Comparison of ENCODE assay signal across 22 mouse cellular contexts in genomic region chr4:148378491-148378890, GRCm38 (mm10).
DNase-seq lines count a peak whose midpoint lies in the region; ATAC-seq and TF ChIP-seq lines count a peak whose summit lies in the region.
"Had no signal": no experiment of that assay in that cellular context is flagged by ENCODE, and none has a peak within 500 bp of the region (broad histone marks: within the 10 kb centered on the region; RNA-seq: fewer than 3 reads in every experiment).

No protein-coding gene starts in this region.

- H3K9ac ChIP-seq in forebrain, postnatal 0 days, result no peak overlapping the region
- H3K9ac ChIP-seq in forebrain, embryonic 13.5 days, result no peak overlapping the region
- H3K9ac ChIP-seq: embryonic facial prominence, embryonic 12.5 days; forebrain, embryonic 15.5 days; heart, embryonic 15.5 days had no signal

- H3K27me3 ChIP-seq in forebrain, postnatal 0 days (ENCODE audit: insufficient read depth, low read length), result no peaks in the 10 kb centered on the region
- H3K27me3 ChIP-seq in forebrain, embryonic 13.5 days, result no peaks in the 10 kb centered on the region
- no peaks in the 10 kb centered on the region for H3K27me3 ChIP-seq in testis, adult 2 months (ENCODE audit: control insufficient read depth, insufficient read depth, low read length)
- H3K27me3 ChIP-seq: forebrain, embryonic 15.5 days; heart, embryonic 15.5 days had no signal

- H3K27ac ChIP-seq in forebrain, postnatal 0 days (ENCODE audit: low read depth, low read length), result no peak overlapping the region
- no peak overlapping the region for H3K27ac ChIP-seq in forebrain, embryonic 13.5 days
- H3K27ac ChIP-seq in testis, adult 2 months (ENCODE audit: control insufficient read depth, insufficient read depth, low read depth, low read length), result no peak overlapping the region
- H3K27ac ChIP-seq: embryonic facial prominence, embryonic 12.5 days; forebrain, embryonic 15.5 days; heart, adult 2 months; heart, embryonic 15.5 days had no signal

- TF ChIP-seq POLR2A in testis, adult 2 months (IDR thresholded peaks at IDR 0.05; ENCODE audit: control insufficient read depth, low read depth, low read length), result no peak

- H3K36me3 ChIP-seq in forebrain, postnatal 0 days (ENCODE audit: insufficient read depth), result no peaks in the 10 kb centered on the region
- H3K36me3 ChIP-seq in forebrain, embryonic 13.5 days (ENCODE audit: poor library complexity, severe bottlenecking), result no peaks in the 10 kb centered on the region
- H3K36me3 ChIP-seq in testis, adult 2 months (ENCODE audit: control insufficient read depth, insufficient read depth, low read length), result no peaks in the 10 kb centered on the region
- H3K36me3 ChIP-seq: embryonic facial prominence, embryonic 12.5 days; forebrain, embryonic 15.5 days; G1E; heart, embryonic 15.5 days had no signal

- DNase-seq in cerebellum, postnatal 10 days, result peak; percentile 80 to 82
- DNase-seq in cerebellum, postnatal 36 days, result no peak
- no peak for DNase-seq in forebrain, postnatal 0 days
- peak; percentile 71 for DNase-seq in left cerebral cortex, postnatal 4 days
- no peak for DNase-seq in left cerebral cortex, adult 18-20 months (ENCODE audit: low spot score in 2 of 2)
- DNase-seq in testis, postnatal 10 days (ENCODE audit: low spot score), result no peak
- DNase-seq: adrenal gland, postnatal 10 days; B cell, adult 2 months; cerebellum, adult 11-12 months; cerebellum, adult 9-10 months; gastrocnemius, postnatal 14 days; heart, adult 2 months; heart, postnatal 14 days; kidney, adult 11 months had no signal

- intact Hi-C loops in left cerebral cortex, postnatal 4 days (cut with DNase I), result no loop called here

- H3K4me1 ChIP-seq in forebrain, postnatal 0 days (ENCODE audit: insufficient read depth), result peaks cover under 1% of the 10 kb centered on the region; the same call in 1 of the 2 replicates
- H3K4me1 ChIP-seq in forebrain, embryonic 13.5 days, result peaks cover 42% of the 10 kb centered on the region
- no peaks in the 10 kb centered on the region for H3K4me1 ChIP-seq in testis, adult 2 months (ENCODE audit: control insufficient read depth, insufficient read depth, low read length)

- H3K4me3 ChIP-seq in forebrain, postnatal 0 days (ENCODE audit: low read depth, low read length), result no peak overlapping the region
- H3K4me3 ChIP-seq in forebrain, embryonic 13.5 days, result no peak overlapping the region
- peak overlapping the region; percentile 19; the same call in 1 of the 2 replicates for H3K4me3 ChIP-seq in testis, adult 2 months (ENCODE audit: control insufficient read depth, low read depth, low read length)
- H3K4me3 ChIP-seq: embryonic facial prominence, embryonic 12.5 days; forebrain, embryonic 15.5 days; heart, adult 2 months; heart, embryonic 15.5 days had no signal

- ATAC-seq in forebrain, postnatal 0 days, result peak; percentile 6; the same call in 1 of the 2 replicates
- ATAC-seq in forebrain, embryonic 13.5 days, result no peak; the same call in 1 of the 2 replicates
- ATAC-seq: CD4-positive, CD25-positive, alpha-beta regulatory T cell, adult 4 months had no signal

- H3K9me3 ChIP-seq in forebrain, postnatal 0 days (ENCODE audit: low read length), result no peaks in the 10 kb centered on the region
- H3K9me3 ChIP-seq in forebrain, embryonic 13.5 days (replicated peaks), result no peaks in the 10 kb centered on the region
- H3K9me3 ChIP-seq: embryonic facial prominence, embryonic 12.5 days; forebrain, embryonic 15.5 days; G1E; heart, embryonic 15.5 days had no signal

- no peak for TF ChIP-seq CTCF in forebrain, postnatal 0 days (IDR thresholded peaks at IDR 0.05; ENCODE audit: low read depth)
- no peak for TF ChIP-seq CTCF in testis, adult 2 months (IDR thresholded peaks at IDR 0.05; ENCODE audit: control insufficient read depth, insufficient read depth, insufficient replicate concordance, low read depth, low read length)

- WGBS in forebrain, postnatal 0 days, result 49% methylated on average over 11 of the region's 11 CpGs
- 73% methylated on average over 11 of the region's 11 CpGs for WGBS in forebrain, embryonic 13.5 days

- H3K4me2 ChIP-seq in forebrain, postnatal 0 days (ENCODE audit: low read depth), result no peak overlapping the region
- no peak overlapping the region for H3K4me2 ChIP-seq in forebrain, embryonic 13.5 days
- H3K4me2 ChIP-seq: embryonic facial prominence, embryonic 12.5 days; forebrain, embryonic 15.5 days; heart, embryonic 11.5 days; heart, embryonic 15.5 days had no signal

Comparison
In these comparisons a context has a peak if more than half of its experiments do, and no peak if none do; other contexts are left out.
1. DNase-seq: peak in cerebellum, postnatal 10 days (2 of 2) and left cerebral cortex, postnatal 4 days (single experiment); none in cerebellum, postnatal 36 days (0 of 2), forebrain, postnatal 0 days (single experiment), left cerebral cortex, adult 18-20 months (0 of 2) and testis, postnatal 10 days (single experiment).